Mouse (Mus musculus): ENCODE measurements around the gene Nfib. TPM values are rescaled to one million over a fixed set of nuclear protein-coding genes. Genes with fewer than 3 reads are reported as not detected.

The Nfib gene
- polyA plus RNA-seq, 1 experiment from 2014 or later: 39.8 TPM

GRCm38 (mm10) chr4:82643022-82643733 is 62.4 kb downstream of the Nfib start:
- Histone ChIP-seq H3K4me2 (replicated peaks) (no peak overlapping the region), H3K27me3 (peaks cover 4% of the 10 kb centered on the region; the same call in 1 of the 2 replicates), H3K9me3 (no peaks in the 10 kb centered on the region), H3K4me1 (no peaks in the 10 kb centered on the region), H3K4me3 (no peak overlapping the region), H3K36me3 (no peaks in the 10 kb centered on the region), H3K9ac (replicated peaks) (no peak overlapping the region), H3K27ac (replicated peaks) (no peak overlapping the region)
- WGBS: 66% methylated on average over 6 of the region's 6 CpGs
- peak; percentile 81 for ATAC-seq (ENCODE audit: low FRiP score, low read depth)

GRCm38 (mm10) chr4:82641066-82641680 is 64.4 kb downstream of the Nfib start:
- H3K27ac ChIP-seq (replicated peaks): no peak overlapping the region
- WGBS: 92% methylated on average over 5 of the region's 5 CpGs
- H3K4me1 ChIP-seq: no peaks in the 10 kb centered on the region
- H3K4me3 ChIP-seq: no peak overlapping the region
- peaks cover 4% of the 10 kb centered on the region; the same call in 1 of the 2 replicates for H3K27me3 ChIP-seq
- no peak for ATAC-seq (ENCODE audit: low FRiP score, low read depth)
- no peak overlapping the region for H3K4me2 ChIP-seq (replicated peaks)
- no peaks in the 10 kb centered on the region for H3K9me3 ChIP-seq
- H3K36me3 ChIP-seq: no peaks in the 10 kb centered on the region
- H3K9ac ChIP-seq (replicated peaks): no peak overlapping the region

- peaks cover 4% of the 10 kb centered on the region; the same call in 1 of the 2 replicates for H3K27me3 ChIP-seq
- 87% methylated on average over 9 of the region's 9 CpGs for WGBS
- no peaks in the 10 kb centered on the region for H3K9me3 ChIP-seq
- no peak overlapping the region for H3K9ac ChIP-seq (replicated peaks)
- ATAC-seq (ENCODE audit: low FRiP score, low read depth): no peak
- H3K4me2 ChIP-seq (replicated peaks): no peak overlapping the region
- H3K27ac ChIP-seq (replicated peaks): no peak overlapping the region
- H3K4me3 ChIP-seq: no peak overlapping the region
- no peaks in the 10 kb centered on the region for H3K4me1 ChIP-seq
- no peaks in the 10 kb centered on the region for H3K36me3 ChIP-seq
Measured at GRCm38 (mm10) chr4:82638251-82638650, 67.3 kb downstream of the Nfib start.

GRCm38 (mm10) chr4:82637633-82638032 is 67.9 kb downstream of the Nfib start:
- WGBS: 60% methylated on average over 4 of the region's 4 CpGs

GRCm38 (mm10) chr4:82636658-82637057 is 68.9 kb downstream of the Nfib start:
- Histone ChIP-seq H3K36me3 (no peaks in the 10 kb centered on the region), H3K4me3 (no peak overlapping the region), H3K27me3 (peaks cover 4% of the 10 kb centered on the region; the same call in 1 of the 2 replicates), H3K4me1 (no peaks in the 10 kb centered on the region), H3K27ac (replicated peaks) (no peak overlapping the region), H3K4me2 (replicated peaks) (no peak overlapping the region), H3K9ac (replicated peaks) (no peak overlapping the region), H3K9me3 (no peaks in the 10 kb centered on the region)
- ATAC-seq (ENCODE audit: low FRiP score, low read depth): no peak
- WGBS: 26% methylated on average over 5 of the region's 5 CpGs

More at GRCm38 (mm10) chr4:82637633-82638032, 67.9 kb downstream of the Nfib start:
- Histone ChIP-seq H3K27ac (replicated peaks) (no peak overlapping the region), H3K4me1 (no peaks in the 10 kb centered on the region), H3K9me3 (no peaks in the 10 kb centered on the region), H3K4me3 (no peak overlapping the region), H3K4me2 (replicated peaks) (no peak overlapping the region), H3K27me3 (peaks cover 4% of the 10 kb centered on the region; the same call in 1 of the 2 replicates), H3K9ac (replicated peaks) (no peak overlapping the region), H3K36me3 (no peaks in the 10 kb centered on the region)
- ATAC-seq (ENCODE audit: low FRiP score, low read depth): no peak

GRCm38 (mm10) chr4:82635881-82636280 is 69.7 kb downstream of the Nfib start:
- H3K4me2 ChIP-seq (replicated peaks): no peak overlapping the region
- WGBS: 60% methylated on average over 5 of the region's 5 CpGs

GRCm38 (mm10) chr4:82635118-82635517 is 70.4 kb downstream of the Nfib start:
- Histone ChIP-seq H3K4me1 (no peaks in the 10 kb centered on the region), H3K27me3 (no peaks in the 10 kb centered on the region), H3K9ac (replicated peaks) (no peak overlapping the region), H3K4me3 (no peak overlapping the region), H3K36me3 (no peaks in the 10 kb centered on the region), H3K27ac (replicated peaks) (no peak overlapping the region), H3K4me2 (replicated peaks) (no peak overlapping the region), H3K9me3 (no peaks in the 10 kb centered on the region)
- WGBS: 94% methylated on average over 11 of the region's 11 CpGs
- ATAC-seq (ENCODE audit: low FRiP score, low read depth): no peak

More at GRCm38 (mm10) chr4:82635881-82636280, 69.7 kb downstream of the Nfib start:
- Histone ChIP-seq H3K4me1 (no peaks in the 10 kb centered on the region), H3K27ac (replicated peaks) (no peak overlapping the region), H3K9me3 (no peaks in the 10 kb centered on the region), H3K27me3 (peaks cover 4% of the 10 kb centered on the region; the same call in 1 of the 2 replicates), H3K36me3 (no peaks in the 10 kb centered on the region), H3K4me3 (no peak overlapping the region), H3K9ac (replicated peaks) (no peak overlapping the region)
- no peak for ATAC-seq (ENCODE audit: low FRiP score, low read depth)

- no peak for ATAC-seq (ENCODE audit: low FRiP score, low read depth)
- no peaks in the 10 kb centered on the region for H3K9me3 ChIP-seq
- H3K27me3 ChIP-seq: no peaks in the 10 kb centered on the region
- no peak overlapping the region for H3K9ac ChIP-seq (replicated peaks)
- H3K4me1 ChIP-seq: no peaks in the 10 kb centered on the region
- H3K27ac ChIP-seq (replicated peaks): no peak overlapping the region
- no peak overlapping the region for H3K4me2 ChIP-seq (replicated peaks)
- 80% methylated on average over 7 of the region's 7 CpGs for WGBS
- H3K36me3 ChIP-seq: no peaks in the 10 kb centered on the region
- no peak overlapping the region for H3K4me3 ChIP-seq
Measured at GRCm38 (mm10) chr4:82634365-82634764, 71.2 kb downstream of the Nfib start.

GRCm38 (mm10) chr4:82624285-82625045 is 81.1 kb downstream of the Nfib start:
- WGBS: 83% methylated on average over 8 of the region's 8 CpGs

GRCm38 (mm10) chr4:82623835-82624234 is 81.7 kb downstream of the Nfib start:
- Histone ChIP-seq H3K9me3 (no peaks in the 10 kb centered on the region), H3K9ac (replicated peaks) (no peak overlapping the region), H3K4me1 (peaks cover 21% of the 10 kb centered on the region), H3K27me3 (no peaks in the 10 kb centered on the region), H3K4me2 (replicated peaks) (no peak overlapping the region), H3K4me3 (no peak overlapping the region), H3K27ac (replicated peaks) (peak overlapping the region; percentile 49; the same call in 1 of the 2 replicates), H3K36me3 (no peaks in the 10 kb centered on the region)
- WGBS: 85% methylated on average over 4 of the region's 4 CpGs
- ATAC-seq (ENCODE audit: low FRiP score, low read depth): no peak

More at GRCm38 (mm10) chr4:82624285-82625045, 81.1 kb downstream of the Nfib start:
- H3K4me3 ChIP-seq: no peak overlapping the region
- H3K4me2 ChIP-seq (replicated peaks): no peak overlapping the region
- H3K9me3 ChIP-seq: no peaks in the 10 kb centered on the region
- ATAC-seq (ENCODE audit: low FRiP score, low read depth): no peak
- no peaks in the 10 kb centered on the region for H3K36me3 ChIP-seq
- H3K4me1 ChIP-seq: peaks cover 21% of the 10 kb centered on the region
- no peak overlapping the region for H3K9ac ChIP-seq (replicated peaks)
- no peak overlapping the region for H3K27ac ChIP-seq (replicated peaks)
- no peaks in the 10 kb centered on the region for H3K27me3 ChIP-seq

- Histone ChIP-seq H3K4me3 (no peak overlapping the region), H3K4me2 (replicated peaks) (no peak overlapping the region), H3K9ac (replicated peaks) (no peak overlapping the region), H3K36me3 (no peaks in the 10 kb centered on the region), H3K27me3 (no peaks in the 10 kb centered on the region), H3K4me1 (peaks cover 21% of the 10 kb centered on the region), H3K9me3 (no peaks in the 10 kb centered on the region), H3K27ac (replicated peaks) (peak overlapping the region; percentile 65)
- WGBS: 81% methylated on average over 12 of the region's 12 CpGs
- no peak for ATAC-seq (ENCODE audit: low FRiP score, low read depth)
Measured at GRCm38 (mm10) chr4:82623081-82623538, 82.4 kb downstream of the Nfib start.

Measured in midbrain, embryonic 12.5 days (tissue).